Mouse (Mus musculus): Measurements from ENCODE around the gene Cdk10. TPM values are rescaled to one million over a fixed set of nuclear protein-coding genes. Genes with fewer than 3 reads are reported as not detected.

Gene Cdk10
- total and polyA plus RNA-seq, 3 experiments: 22.3 to 56.3 (median 25.5) TPM

GRCm38 (mm10) chr8:123239398-123239797 is 14.8 kb downstream of the Cdk10 start:
- TF ChIP-seq POLR2AphosphoS5 (IDR thresholded peaks at IDR 0.05; ENCODE audit: insufficient replicate concordance, low read depth, low read length) (no peak), GATA2 (IDR thresholded peaks at IDR 0.05; ENCODE audit: borderline replicate concordance, low read depth, low read length) (no peak), CTCF (IDR thresholded peaks at IDR 0.05; ENCODE audit: low read depth, low read length) (no peak), GATA1 (IDR thresholded peaks at IDR 0.05; ENCODE audit: borderline replicate concordance, low read length) (no peak), TAL1 (conservative IDR thresholded peaks at IDR 0.05; ENCODE audit: low read depth, low read length) (no peak)

DNA sequence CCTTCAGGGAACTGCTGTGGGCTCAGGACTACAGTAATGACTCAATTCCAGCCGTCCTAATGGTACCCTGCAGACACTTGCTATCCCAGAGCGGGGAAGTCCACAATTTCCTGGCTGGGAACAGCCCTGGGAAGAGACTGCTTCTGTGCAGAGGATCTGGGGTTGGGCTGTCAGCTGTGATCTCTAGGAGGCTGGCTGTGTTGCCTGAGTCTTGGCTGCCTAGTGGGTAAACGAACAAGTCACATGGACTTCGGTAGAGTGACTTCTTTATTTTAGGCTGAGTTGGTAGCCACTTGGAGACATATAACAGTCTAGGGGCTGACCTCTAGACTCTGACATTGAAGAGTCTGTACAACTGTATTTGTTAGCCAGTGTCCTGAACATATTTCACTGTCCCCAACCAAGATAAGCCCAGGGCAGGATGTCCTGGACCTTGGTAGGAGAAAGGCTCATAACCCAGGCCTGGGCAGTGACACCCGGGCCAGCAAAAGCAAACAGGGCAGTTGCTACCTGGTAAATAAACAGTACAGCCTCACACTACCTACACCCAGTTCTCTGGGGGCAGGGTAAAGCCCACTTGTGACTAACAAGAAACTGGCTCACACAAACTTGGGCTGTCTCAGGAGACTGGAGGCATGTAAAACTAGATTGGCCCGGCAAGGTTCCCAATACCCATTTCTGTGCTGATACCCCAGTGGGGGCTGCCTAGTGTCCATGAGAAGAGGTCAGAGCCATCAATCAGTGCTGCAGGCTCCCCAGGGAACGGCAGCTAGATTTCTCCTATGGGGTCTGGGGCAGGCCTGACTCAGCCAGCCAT is 17.7 kb downstream of the Cdk10 start:
- Histone ChIP-seq H3K9me3 (replicated peaks) (no peaks in the 10 kb centered on the region), H3K4me3 (ENCODE audit: low read depth, low read length) (no peak overlapping the region), H3K36me3 (replicated peaks) (peaks cover 59% of the 10 kb centered on the region), H3K4me1 (ENCODE audit: insufficient read depth, low read depth, low read length) (no peaks in the 10 kb centered on the region), H3K27me3 (ENCODE audit: insufficient read depth, low read length) (peaks cover 3% of the 10 kb centered on the region)
- ATAC-seq (ENCODE audit: extremely low read depth, insufficient number of reproducible peaks, low FRiP score, poor library complexity, severe bottlenecking) (no peak), DNase-seq (ENCODE audit: low spot score) (no peak)
- TF ChIP-seq TAL1 (conservative IDR thresholded peaks at IDR 0.05; ENCODE audit: low read depth, low read length) (no peak), CTCF (IDR thresholded peaks at IDR 0.05; ENCODE audit: low read depth, low read length) (no peak), GATA1 (IDR thresholded peaks at IDR 0.05; ENCODE audit: borderline replicate concordance, low read length) (no peak), GATA2 (IDR thresholded peaks at IDR 0.05; ENCODE audit: borderline replicate concordance, low read depth, low read length) (no peak), POLR2AphosphoS5 (IDR thresholded peaks at IDR 0.05; ENCODE audit: insufficient replicate concordance, low read depth, low read length) (no peak)

More at GRCm38 (mm10) chr8:123239398-123239797, 14.8 kb downstream of the Cdk10 start:
- Histone ChIP-seq H3K36me3 (replicated peaks) (peaks cover 30% of the 10 kb centered on the region), H3K27me3 (ENCODE audit: insufficient read depth, low read length) (peaks cover 26% of the 10 kb centered on the region), H3K4me3 (ENCODE audit: low read depth, low read length) (no peak overlapping the region), H3K4me1 (ENCODE audit: insufficient read depth, low read depth, low read length) (peaks cover 27% of the 10 kb centered on the region), H3K9me3 (replicated peaks) (no peaks in the 10 kb centered on the region)
- ATAC-seq (ENCODE audit: extremely low read depth, insufficient number of reproducible peaks, low FRiP score, poor library complexity, severe bottlenecking) (no peak), DNase-seq (ENCODE audit: low spot score) (no peak)

- Histone ChIP-seq H3K36me3 (replicated peaks) (peaks cover 66% of the 10 kb centered on the region), H3K4me3 (ENCODE audit: low read depth, low read length) (no peak overlapping the region)
These were observed 18.4 kb downstream of the Cdk10 start for GRCm38 (mm10) chr8:123243053-123243452.

GRCm38 (mm10) chr8:123244382-123244781 is 19.7 kb downstream of the Cdk10 start:
- H3K36me3 ChIP-seq (replicated peaks): peaks cover 80% of the 10 kb centered on the region
- TF ChIP-seq GATA1 (IDR thresholded peaks at IDR 0.05; ENCODE audit: borderline replicate concordance, low read length): no peak
- no peak for TF ChIP-seq TAL1 (conservative IDR thresholded peaks at IDR 0.05; ENCODE audit: low read depth, low read length)
- no peak for TF ChIP-seq CTCF (IDR thresholded peaks at IDR 0.05; ENCODE audit: low read depth, low read length)
- no peak for TF ChIP-seq POLR2AphosphoS5 (IDR thresholded peaks at IDR 0.05; ENCODE audit: insufficient replicate concordance, low read depth, low read length)
- no peak for TF ChIP-seq GATA2 (IDR thresholded peaks at IDR 0.05; ENCODE audit: borderline replicate concordance, low read depth, low read length)

More at GRCm38 (mm10) chr8:123243053-123243452, 18.4 kb downstream of the Cdk10 start:
- TF ChIP-seq GATA2 (IDR thresholded peaks at IDR 0.05; ENCODE audit: borderline replicate concordance, low read depth, low read length): no peak
- TF ChIP-seq TAL1 (conservative IDR thresholded peaks at IDR 0.05; ENCODE audit: low read depth, low read length): no peak
- no peak for TF ChIP-seq CTCF (IDR thresholded peaks at IDR 0.05; ENCODE audit: low read depth, low read length)
- TF ChIP-seq GATA1 (IDR thresholded peaks at IDR 0.05; ENCODE audit: borderline replicate concordance, low read length): no peak
- TF ChIP-seq POLR2AphosphoS5 (IDR thresholded peaks at IDR 0.05; ENCODE audit: insufficient replicate concordance, low read depth, low read length): no peak
- no peak for ATAC-seq (ENCODE audit: extremely low read depth, insufficient number of reproducible peaks, low FRiP score, poor library complexity, severe bottlenecking)
- Histone ChIP-seq H3K4me1 (ENCODE audit: insufficient read depth, low read depth, low read length) (no peaks in the 10 kb centered on the region), H3K9me3 (replicated peaks) (no peaks in the 10 kb centered on the region), H3K27me3 (ENCODE audit: insufficient read depth, low read length) (peaks cover 3% of the 10 kb centered on the region)
- DNase-seq (ENCODE audit: low spot score): no peak

DNA sequence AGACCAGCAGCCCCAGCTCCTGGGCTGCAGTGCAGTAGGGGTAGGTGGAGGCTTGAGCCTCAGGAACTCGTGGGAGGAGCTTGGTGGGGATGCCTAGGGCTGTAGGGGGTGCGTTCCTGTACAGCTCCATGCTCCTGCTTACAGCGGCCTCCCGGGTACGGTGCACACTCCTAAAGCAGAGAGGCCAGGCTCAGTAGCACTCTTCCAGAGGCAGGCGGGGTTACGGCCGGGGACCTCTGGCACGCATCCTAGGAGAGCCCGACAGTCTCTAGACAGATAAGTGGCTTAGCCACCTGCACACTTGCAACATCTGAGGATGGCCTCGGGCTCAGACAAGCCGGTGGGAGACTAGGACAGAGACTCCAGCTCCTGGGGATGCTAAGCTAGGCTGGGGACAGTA is 20.9 kb downstream of the Cdk10 start:
- Histone ChIP-seq H3K27me3 (ENCODE audit: insufficient read depth, low read length) (no peaks in the 10 kb centered on the region), H3K4me1 (ENCODE audit: insufficient read depth, low read depth, low read length) (no peaks in the 10 kb centered on the region), H3K9me3 (replicated peaks) (no peaks in the 10 kb centered on the region), H3K36me3 (replicated peaks) (peaks cover 89% of the 10 kb centered on the region), H3K4me3 (ENCODE audit: low read depth, low read length) (no peak overlapping the region)
- DNase-seq (ENCODE audit: low spot score) (no peak), ATAC-seq (ENCODE audit: extremely low read depth, insufficient number of reproducible peaks, low FRiP score, poor library complexity, severe bottlenecking) (no peak)
- TF ChIP-seq GATA2 (IDR thresholded peaks at IDR 0.05; ENCODE audit: borderline replicate concordance, low read depth, low read length): no peak
- TF ChIP-seq GATA1 (IDR thresholded peaks at IDR 0.05; ENCODE audit: borderline replicate concordance, low read length): no peak
- no peak for TF ChIP-seq TAL1 (conservative IDR thresholded peaks at IDR 0.05; ENCODE audit: low read depth, low read length)
- no peak for TF ChIP-seq POLR2AphosphoS5 (IDR thresholded peaks at IDR 0.05; ENCODE audit: insufficient replicate concordance, low read depth, low read length)
- no peak for TF ChIP-seq CTCF (IDR thresholded peaks at IDR 0.05; ENCODE audit: low read depth, low read length)

More at GRCm38 (mm10) chr8:123244382-123244781, 19.7 kb downstream of the Cdk10 start:
- no peaks in the 10 kb centered on the region for H3K4me1 ChIP-seq (ENCODE audit: insufficient read depth, low read depth, low read length)
- H3K9me3 ChIP-seq (replicated peaks): no peaks in the 10 kb centered on the region
- no peak overlapping the region for H3K4me3 ChIP-seq (ENCODE audit: low read depth, low read length)
- ATAC-seq (ENCODE audit: extremely low read depth, insufficient number of reproducible peaks, low FRiP score, poor library complexity, severe bottlenecking): no peak
- no peak for DNase-seq (ENCODE audit: low spot score)
- peaks cover 3% of the 10 kb centered on the region for H3K27me3 ChIP-seq (ENCODE audit: insufficient read depth, low read length)

DNA sequence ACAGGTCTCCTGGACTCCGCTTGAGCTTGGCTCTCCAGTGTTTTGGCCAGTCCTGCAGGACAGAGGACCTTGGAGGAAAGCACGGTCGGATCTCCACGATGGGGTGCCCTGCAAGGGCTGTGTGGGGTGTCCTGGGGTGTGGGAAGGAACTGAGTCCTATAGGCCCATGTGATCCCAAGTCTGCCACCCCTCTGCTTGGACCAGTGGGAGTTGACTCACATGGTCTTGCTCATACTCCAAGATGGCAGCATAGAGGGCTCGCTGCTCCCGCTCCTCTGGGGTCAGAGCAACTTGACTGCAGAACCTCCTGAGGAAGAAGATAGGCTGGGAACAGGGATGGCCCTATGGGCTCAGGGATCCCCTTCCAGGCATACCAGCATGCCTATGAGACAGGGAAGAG is 23.1 kb downstream of the Cdk10 start:
- no peak for ATAC-seq (ENCODE audit: extremely low read depth, insufficient number of reproducible peaks, low FRiP score, poor library complexity, severe bottlenecking)
- no peaks in the 10 kb centered on the region for H3K27me3 ChIP-seq (ENCODE audit: insufficient read depth, low read length)

More for the DNA sequence above, 23.1 kb downstream of the Cdk10 start:
- TF ChIP-seq GATA1 (IDR thresholded peaks at IDR 0.05; ENCODE audit: borderline replicate concordance, low read length): no peak
- no peak for TF ChIP-seq CTCF (IDR thresholded peaks at IDR 0.05; ENCODE audit: low read depth, low read length)
- TF ChIP-seq POLR2AphosphoS5 (IDR thresholded peaks at IDR 0.05; ENCODE audit: insufficient replicate concordance, low read depth, low read length): no peak
- TF ChIP-seq TAL1 (conservative IDR thresholded peaks at IDR 0.05; ENCODE audit: low read depth, low read length): no peak
- no peak for TF ChIP-seq GATA2 (IDR thresholded peaks at IDR 0.05; ENCODE audit: borderline replicate concordance, low read depth, low read length)
- H3K4me3 ChIP-seq (ENCODE audit: low read depth, low read length): no peak overlapping the region
- no peak for DNase-seq (ENCODE audit: low spot score)
- H3K36me3 ChIP-seq (replicated peaks): peaks cover 97% of the 10 kb centered on the region
- H3K4me1 ChIP-seq (ENCODE audit: insufficient read depth, low read depth, low read length): peaks cover 2% of the 10 kb centered on the region
- no peaks in the 10 kb centered on the region for H3K9me3 ChIP-seq (replicated peaks)
